Mouse (Mus musculus): ENCODE results near the gene Hoxa2. TPM values are rescaled to one million over a fixed set of nuclear protein-coding genes. Genes with fewer than 3 reads are reported as not detected.

Hoxa2 gene
- polyA plus RNA-seq, 1 experiment from 2014 or later = not detected

DNA sequence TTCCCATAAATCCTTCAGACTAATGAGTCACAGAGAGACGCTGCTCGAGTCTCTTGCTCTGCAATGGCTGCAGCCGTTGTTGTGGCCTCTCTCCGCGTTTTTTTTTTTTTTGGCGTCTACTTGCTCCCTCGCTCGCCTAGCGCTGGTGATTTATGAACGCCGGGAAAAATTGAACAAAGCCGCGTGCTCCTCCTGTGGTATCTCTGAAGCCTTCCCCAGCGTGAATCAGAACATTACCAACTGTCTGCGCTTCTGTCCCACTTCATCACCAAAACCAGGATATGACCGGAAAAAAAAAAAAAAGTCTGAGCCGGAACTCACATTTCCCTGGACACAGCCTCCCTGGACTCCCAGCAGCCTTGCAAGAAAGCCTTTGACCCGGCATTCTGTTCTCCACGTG lies 20.6 kb upstream of the Hoxa2 start:
- no peak overlapping the region for H3K9ac ChIP-seq (ENCODE audit: low read length)
- no peak overlapping the region for H3K4me3 ChIP-seq (ENCODE audit: low read depth, low read length)
- ATAC-seq (replicated peaks; ENCODE audit: low FRiP score) (no peak), DNase-seq (ENCODE audit: low spot score) (peak; percentile 44)
- H3K36me3 ChIP-seq (ENCODE audit: control insufficient read depth, insufficient read depth, low read length) = no peaks in the 10 kb centered on the region
- 2% methylated on average over 19 of the region's 19 CpGs for WGBS
- H3K4me2 ChIP-seq (ENCODE audit: low read depth, low read length, severe bottlenecking) = no peak overlapping the region
- H3K4me1 ChIP-seq (replicated peaks; ENCODE audit: control insufficient read depth, insufficient read depth, low read length) = no peaks in the 10 kb centered on the region
- no peaks in the 10 kb centered on the region for H3K9me3 ChIP-seq (ENCODE audit: control insufficient read depth, low read length)
- peaks cover 100% of the 10 kb centered on the region for H3K27me3 ChIP-seq (ENCODE audit: control insufficient read depth, insufficient read depth, low read length)
- H3K27ac ChIP-seq (ENCODE audit: low read depth, low read length) = no peak overlapping the region

DNA sequence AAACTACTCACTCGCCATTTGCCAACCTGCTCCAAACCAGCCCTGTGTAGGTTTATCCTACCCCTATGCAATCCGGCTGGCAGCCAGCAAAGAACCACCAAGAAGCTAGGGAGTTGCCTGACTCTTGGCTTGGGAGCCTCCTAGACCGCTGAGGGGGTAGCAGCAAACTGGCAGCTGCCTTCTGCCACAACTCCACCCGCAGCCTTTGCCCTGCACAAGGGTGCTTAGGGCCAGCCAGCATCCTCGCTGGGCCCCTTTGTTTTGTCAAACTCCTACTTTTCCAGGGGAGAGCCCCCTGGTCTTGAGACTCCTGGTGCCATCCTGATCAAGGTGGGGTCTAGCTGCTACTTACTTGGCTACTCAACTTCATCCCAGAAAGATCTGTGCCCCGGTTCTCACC lies 20.0 kb upstream of the Hoxa2 start:
- Histone ChIP-seq H3K36me3 (ENCODE audit: control insufficient read depth, insufficient read depth, low read length) (no peaks in the 10 kb centered on the region), H3K4me1 (replicated peaks; ENCODE audit: control insufficient read depth, insufficient read depth, low read length) (no peaks in the 10 kb centered on the region), H3K9me3 (ENCODE audit: control insufficient read depth, low read length) (no peaks in the 10 kb centered on the region), H3K27me3 (ENCODE audit: control insufficient read depth, insufficient read depth, low read length) (peaks cover 100% of the 10 kb centered on the region), H3K4me2 (ENCODE audit: low read depth, low read length, severe bottlenecking) (no peak overlapping the region), H3K9ac (ENCODE audit: low read length) (no peak overlapping the region), H3K4me3 (ENCODE audit: low read depth, low read length) (no peak overlapping the region), H3K27ac (ENCODE audit: low read depth, low read length) (no peak overlapping the region)
- DNase-seq (ENCODE audit: low spot score) = peak; percentile 47
- ATAC-seq (replicated peaks; ENCODE audit: low FRiP score) = no peak
- 3% methylated on average over 6 of the region's 6 CpGs for WGBS

DNA sequence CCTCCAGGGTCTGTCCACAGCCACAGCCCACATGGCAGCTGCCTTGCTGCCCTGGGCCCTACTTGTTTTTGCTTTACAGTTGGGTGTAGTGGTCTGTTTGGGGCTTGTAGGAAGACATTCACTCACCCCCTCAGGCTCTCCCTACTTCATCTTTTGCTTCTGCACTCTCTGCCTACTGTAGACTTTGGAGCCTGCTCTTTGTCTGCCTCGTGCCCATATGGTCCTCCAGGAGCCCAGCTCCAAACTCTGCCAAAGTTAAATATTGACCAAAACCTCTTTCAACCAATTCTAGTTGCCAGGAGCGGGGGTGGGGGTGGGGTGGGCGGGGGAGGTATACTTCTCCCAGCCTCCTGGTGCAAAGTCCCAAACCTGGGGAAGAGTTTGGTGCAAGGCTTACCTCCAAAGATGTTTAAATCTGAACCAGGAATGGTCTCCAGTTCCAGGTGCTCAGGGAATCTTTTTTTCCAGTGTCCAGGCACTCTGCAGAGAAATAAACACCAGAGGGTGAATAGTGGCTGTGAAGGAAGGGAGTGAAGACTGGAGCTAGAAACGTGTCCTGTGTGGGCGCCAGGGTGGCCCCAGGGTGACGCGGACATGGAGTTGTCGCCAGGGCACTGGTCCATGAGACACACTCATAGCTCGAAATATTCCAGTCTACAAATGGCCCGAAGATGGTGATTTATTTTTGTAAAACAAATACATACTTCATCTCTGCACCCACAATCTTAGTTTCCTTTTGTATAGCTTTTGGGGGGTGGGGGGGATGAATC lies 18.9 kb upstream of the Hoxa2 start:
- DNase-seq (ENCODE audit: low spot score) (peak; percentile 39), ATAC-seq (replicated peaks; ENCODE audit: low FRiP score) (no peak)
- Histone ChIP-seq H3K9ac (ENCODE audit: low read length) (no peak overlapping the region), H3K36me3 (ENCODE audit: control insufficient read depth, insufficient read depth, low read length) (no peaks in the 10 kb centered on the region), H3K9me3 (ENCODE audit: control insufficient read depth, low read length) (no peaks in the 10 kb centered on the region), H3K4me2 (ENCODE audit: low read depth, low read length, severe bottlenecking) (no peak overlapping the region), H3K4me3 (ENCODE audit: low read depth, low read length) (no peak overlapping the region), H3K4me1 (replicated peaks; ENCODE audit: control insufficient read depth, insufficient read depth, low read length) (no peaks in the 10 kb centered on the region), H3K27me3 (ENCODE audit: control insufficient read depth, insufficient read depth, low read length) (peaks cover 100% of the 10 kb centered on the region), H3K27ac (ENCODE audit: low read depth, low read length) (no peak overlapping the region)
- 8% methylated on average over 10 of the region's 10 CpGs for WGBS

DNA sequence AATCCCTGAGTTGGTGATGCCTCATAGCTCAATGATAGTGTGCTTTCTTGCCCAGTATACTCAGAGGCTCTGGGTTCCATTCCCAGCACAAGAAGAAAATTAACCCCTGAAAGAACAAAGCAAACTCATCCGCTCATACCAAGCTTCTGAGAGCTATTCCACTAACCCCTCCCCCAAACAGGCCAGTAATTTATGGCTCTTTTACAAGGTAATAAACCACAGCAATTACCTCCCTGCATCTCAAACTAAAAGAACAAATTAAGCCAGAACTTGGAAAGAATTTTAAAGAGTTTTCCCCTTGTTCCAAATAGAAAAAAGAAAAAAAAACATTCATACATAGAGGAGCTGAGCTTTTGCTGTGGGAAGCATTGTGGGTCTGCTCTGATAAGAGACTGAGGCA lies 18.2 kb upstream of the Hoxa2 start:
- no peak for DNase-seq (ENCODE audit: low spot score)
- H3K4me1 ChIP-seq (replicated peaks; ENCODE audit: control insufficient read depth, insufficient read depth, low read length) = no peaks in the 10 kb centered on the region
- H3K27me3 ChIP-seq (ENCODE audit: control insufficient read depth, insufficient read depth, low read length) = peaks cover 100% of the 10 kb centered on the region
- 3% methylated on average over 1 of the region's 1 CpGs for WGBS
- H3K4me3 ChIP-seq (ENCODE audit: low read depth, low read length) = no peak overlapping the region
- H3K9ac ChIP-seq (ENCODE audit: low read length) = no peak overlapping the region
- H3K9me3 ChIP-seq (ENCODE audit: control insufficient read depth, low read length) = no peaks in the 10 kb centered on the region
- no peaks in the 10 kb centered on the region for H3K36me3 ChIP-seq (ENCODE audit: control insufficient read depth, insufficient read depth, low read length)
- H3K4me2 ChIP-seq (ENCODE audit: low read depth, low read length, severe bottlenecking) = no peak overlapping the region
- ATAC-seq (replicated peaks; ENCODE audit: low FRiP score) = no peak
- no peak overlapping the region for H3K27ac ChIP-seq (ENCODE audit: low read depth, low read length)

DNA sequence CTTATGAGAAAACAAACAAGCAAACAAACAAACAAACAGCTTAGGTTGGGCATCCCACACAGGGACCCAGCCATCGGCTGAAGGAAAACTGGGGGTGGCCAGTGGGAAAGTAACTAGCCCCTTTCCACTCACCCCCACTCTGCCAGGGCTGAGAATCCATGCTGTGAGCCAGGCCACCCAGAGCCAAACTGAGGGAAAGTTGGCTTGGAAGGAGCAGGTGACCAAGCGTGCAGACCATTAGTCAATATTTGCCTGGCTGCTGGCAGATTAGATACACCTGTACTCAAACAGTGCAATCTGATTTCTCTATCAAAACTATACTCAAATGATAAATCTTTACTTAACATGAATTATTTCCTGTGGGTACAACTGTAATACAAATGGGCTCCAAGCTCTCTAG lies 17.4 kb upstream of the Hoxa2 start:
- Histone ChIP-seq H3K4me2 (ENCODE audit: low read depth, low read length, severe bottlenecking) (no peak overlapping the region), H3K27ac (ENCODE audit: low read depth, low read length) (no peak overlapping the region), H3K36me3 (ENCODE audit: control insufficient read depth, insufficient read depth, low read length) (no peaks in the 10 kb centered on the region)

DNA sequence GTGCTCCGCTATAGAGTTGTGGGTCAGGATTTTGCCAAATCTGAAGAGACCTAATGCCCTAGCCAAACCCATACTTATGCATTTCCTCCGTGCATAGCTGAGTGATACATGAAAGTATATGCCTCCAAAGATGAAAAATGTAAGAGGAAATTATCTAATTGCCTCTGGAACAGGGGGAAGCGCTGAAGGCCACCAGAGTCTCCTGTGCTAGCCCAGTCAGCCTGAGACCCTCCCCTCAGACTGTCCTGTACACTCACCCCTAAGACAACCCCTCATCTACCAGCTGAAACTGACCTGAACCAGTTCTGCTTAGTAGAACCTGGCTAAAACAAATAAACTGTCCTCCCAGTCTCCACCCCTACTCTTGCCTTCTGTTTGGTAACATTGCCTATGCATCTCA lies 16.1 kb upstream of the Hoxa2 start:
- no peak for ATAC-seq (replicated peaks; ENCODE audit: low FRiP score)
- H3K4me2 ChIP-seq (ENCODE audit: low read depth, low read length, severe bottlenecking) = no peak overlapping the region

More for the DNA sequence above, 17.4 kb upstream of the Hoxa2 start:
- no peaks in the 10 kb centered on the region for H3K4me1 ChIP-seq (replicated peaks; ENCODE audit: control insufficient read depth, insufficient read depth, low read length)
- H3K27me3 ChIP-seq (ENCODE audit: control insufficient read depth, insufficient read depth, low read length) = peaks cover 100% of the 10 kb centered on the region
- H3K9me3 ChIP-seq (ENCODE audit: control insufficient read depth, low read length) = no peaks in the 10 kb centered on the region
- ATAC-seq (replicated peaks; ENCODE audit: low FRiP score) (no peak), DNase-seq (ENCODE audit: low spot score) (peak; percentile 48)
- no peak overlapping the region for H3K9ac ChIP-seq (ENCODE audit: low read length)
- H3K4me3 ChIP-seq (ENCODE audit: low read depth, low read length) = no peak overlapping the region
- 10% methylated on average over 2 of the region's 2 CpGs for WGBS

DNA sequence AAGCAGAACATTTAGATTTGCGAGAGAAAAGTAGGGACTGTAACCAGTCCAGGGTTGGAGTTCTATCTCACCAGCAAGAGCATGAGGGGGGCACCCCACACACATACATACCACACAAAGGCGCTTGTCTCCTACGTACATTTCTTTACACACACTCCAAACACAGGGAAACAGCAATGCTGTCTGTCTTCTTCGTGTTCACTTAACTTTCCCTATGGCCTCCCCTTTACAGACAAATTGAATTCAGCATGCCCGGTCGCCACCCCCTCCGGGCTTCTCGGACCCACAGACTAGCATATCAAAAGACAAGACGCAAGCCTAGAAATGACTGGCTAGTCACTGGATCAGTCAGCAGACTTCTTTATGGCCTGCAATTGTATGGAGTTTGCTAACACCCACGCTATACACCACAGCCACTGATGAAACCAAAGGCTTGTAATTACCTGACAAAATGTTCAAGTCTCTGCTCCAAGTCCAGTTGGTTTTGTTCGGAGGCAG lies 15.6 kb upstream of the Hoxa2 start:
- DNase-seq (ENCODE audit: low spot score) (peak; percentile 44), ATAC-seq (replicated peaks; ENCODE audit: low FRiP score) (no peak)
- Histone ChIP-seq H3K9ac (ENCODE audit: low read length) (no peak overlapping the region), H3K4me2 (ENCODE audit: low read depth, low read length, severe bottlenecking) (no peak overlapping the region), H3K27ac (ENCODE audit: low read depth, low read length) (no peak overlapping the region), H3K36me3 (ENCODE audit: control insufficient read depth, insufficient read depth, low read length) (no peaks in the 10 kb centered on the region), H3K27me3 (ENCODE audit: control insufficient read depth, insufficient read depth, low read length) (peaks cover 100% of the 10 kb centered on the region), H3K9me3 (ENCODE audit: control insufficient read depth, low read length) (no peaks in the 10 kb centered on the region), H3K4me3 (ENCODE audit: low read depth, low read length) (no peak overlapping the region), H3K4me1 (replicated peaks; ENCODE audit: control insufficient read depth, insufficient read depth, low read length) (no peaks in the 10 kb centered on the region)
- 1% methylated on average over 11 of the region's 11 CpGs for WGBS

More for the DNA sequence above, 16.1 kb upstream of the Hoxa2 start:
- Histone ChIP-seq H3K27ac (ENCODE audit: low read depth, low read length) (no peak overlapping the region), H3K27me3 (ENCODE audit: control insufficient read depth, insufficient read depth, low read length) (peaks cover 100% of the 10 kb centered on the region), H3K9ac (ENCODE audit: low read length) (no peak overlapping the region), H3K4me3 (ENCODE audit: low read depth, low read length) (no peak overlapping the region), H3K4me1 (replicated peaks; ENCODE audit: control insufficient read depth, insufficient read depth, low read length) (no peaks in the 10 kb centered on the region), H3K9me3 (ENCODE audit: control insufficient read depth, low read length) (no peaks in the 10 kb centered on the region), H3K36me3 (ENCODE audit: control insufficient read depth, insufficient read depth, low read length) (no peaks in the 10 kb centered on the region)
- DNase-seq (ENCODE audit: low spot score) = peak; percentile 44
- 4% methylated on average over 3 of the region's 3 CpGs for WGBS

DNA sequence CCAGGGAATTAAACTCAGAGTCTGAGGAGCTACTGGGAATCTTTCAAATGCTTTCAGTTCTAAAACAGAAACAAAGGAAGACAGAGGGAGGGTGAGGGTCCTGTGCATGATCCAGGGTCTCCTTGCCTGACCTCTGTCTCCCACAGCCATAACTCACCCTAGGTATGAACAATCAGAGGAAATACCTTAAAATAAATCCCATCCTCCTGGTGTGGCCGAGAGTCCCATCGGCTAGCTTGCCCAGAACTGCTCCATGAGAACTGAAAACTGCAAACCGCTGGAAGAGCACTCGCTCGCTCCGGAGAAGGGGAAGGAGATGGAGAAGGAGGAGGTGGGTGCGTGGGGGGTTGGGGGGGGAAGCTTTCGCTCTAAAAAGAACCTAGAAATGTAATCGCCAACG lies 15.1 kb upstream of the Hoxa2 start:
- H3K9me3 ChIP-seq (ENCODE audit: control insufficient read depth, low read length) = no peaks in the 10 kb centered on the region
- H3K27me3 ChIP-seq (ENCODE audit: control insufficient read depth, insufficient read depth, low read length) = peaks cover 100% of the 10 kb centered on the region
- no peak overlapping the region for H3K4me2 ChIP-seq (ENCODE audit: low read depth, low read length, severe bottlenecking)
- DNase-seq (ENCODE audit: low spot score) (peak; percentile 48), ATAC-seq (replicated peaks; ENCODE audit: low FRiP score) (no peak)
- 0% methylated on average over 10 of the region's 10 CpGs for WGBS
- no peaks in the 10 kb centered on the region for H3K36me3 ChIP-seq (ENCODE audit: control insufficient read depth, insufficient read depth, low read length)
- no peak overlapping the region for H3K27ac ChIP-seq (ENCODE audit: low read depth, low read length)
- no peaks in the 10 kb centered on the region for H3K4me1 ChIP-seq (replicated peaks; ENCODE audit: control insufficient read depth, insufficient read depth, low read length)
- H3K4me3 ChIP-seq (ENCODE audit: low read depth, low read length) = no peak overlapping the region
- no peak overlapping the region for H3K9ac ChIP-seq (ENCODE audit: low read length)

Measured in forebrain, embryonic 11.5 days (tissue).